Mouse (Mus musculus) kidney, embryonic 15.5 days (tissue): ENCODE data around the gene Nkx3-2. TPM values are rescaled to one million over a fixed set of nuclear protein-coding genes. Genes with fewer than 3 reads are reported as not detected.
A peak's percentile ranks its signal among the peaks of the same experiment; 100 is the strongest.

Source experiments
- ATAC-seq: fragments of 200-750 bp; cut with Nextera tagmentation; replicated peaks from 2 replicates; pipeline ENCODE4 v1.8.0; 2017; ENCODE audit warnings: moderate TSS enrichment; ENCODE audit not compliant: low FRiP score
- H3K27ac ChIP-seq: fragments of 300-500 bp; sonication (generic); 2 replicates; pipeline ENCODE4 v1.5.1; 2015; ENCODE audit warnings: mild to moderate bottlenecking, inconsistent platforms
- H3K27me3 ChIP-seq: fragments of 300-500 bp; sonication (generic); 2 replicates; pipeline ENCODE4 v1.6.1; 2015; ENCODE audit warnings: inconsistent platforms
- H3K36me3 ChIP-seq: fragments of 300-500 bp; sonication (generic); 2 replicates; pipeline ENCODE4 v1.6.1; 2015; ENCODE audit warnings: inconsistent platforms
- H3K4me1 ChIP-seq: fragments of 300-500 bp; sonication (generic); 2 replicates; pipeline ENCODE4 v1.6.1; 2015; ENCODE audit warnings: inconsistent platforms
- H3K4me2 ChIP-seq: fragments of 300-500 bp; sonication (generic); 2 replicates; pipeline ENCODE4 v1.6.1; 2015; ENCODE audit warnings: moderate library complexity, mild to moderate bottlenecking, inconsistent platforms
- H3K4me3 ChIP-seq: fragments of 300-500 bp; sonication (generic); replicated peaks from 2 replicates; pipeline ENCODE4 v1.5.1; 2015; ENCODE audit warnings: mild to moderate bottlenecking, inconsistent platforms
- H3K9ac ChIP-seq: fragments of 300-500 bp; sonication (generic); 2 replicates; pipeline ENCODE4 v1.6.1; 2015; ENCODE audit warnings: mild to moderate bottlenecking, inconsistent platforms
- H3K9me3 ChIP-seq: fragments of 300-500 bp; sonication (generic); replicated peaks from 2 replicates; pipeline ENCODE4 v1.6.1; 2016; ENCODE audit warnings: inconsistent platforms
- WGBS: fragments of 180-500 bp; shearing (Covaris S2); methylation state at CpG from one replicate; pipeline ENCODE4 v1.1.7; 2015; ENCODE audit warnings: mixed read lengths; 5-methylcytosine and 5-hydroxymethylcytosine counted together
- polyA plus RNA-seq: library from polyadenylated mRNA; unstranded; fragments of >200 nt; fragmentation: Nextera tagmentation; extraction: Ambion mirVana; gene quantifications from 2 replicates; pipeline ENCODE4 v1.2.1, GENCODE M21; 2015

Gene Nkx3-2
- polyA plus RNA-seq, result not detected in 2 replicates

- under 1% methylated on average over 73 of the region's 79 CpGs for WGBS
- no peaks in the 10 kb centered on the region for H3K36me3 ChIP-seq
- peaks cover 42% of the 10 kb centered on the region for H3K4me1 ChIP-seq
- ATAC-seq, result peak; percentile 57
- no peak within 1 kb of the TSS for H3K9ac ChIP-seq
- no peaks in the 10 kb centered on the region for H3K9me3 ChIP-seq
- H3K27me3 ChIP-seq, result peaks cover 94% of the 10 kb centered on the region
- peak within 1 kb of the TSS; percentile 38 for H3K4me3 ChIP-seq
- H3K27ac ChIP-seq, result no peak within 1 kb of the TSS
- H3K4me2 ChIP-seq, result peak within 1 kb of the TSS; percentile 57
These were observed at the start of gene Nkx3-2 for GRCm38 (mm10) chr5:41763731-41764721. TSS of gene Nkx3-2 (minus strand) at chr5:41764501.

- Histone ChIP-seq H3K27ac (no peak overlapping the region), H3K9ac (no peak overlapping the region), H3K9me3 (no peaks in the 10 kb centered on the region), H3K4me2 (no peak overlapping the region), H3K27me3 (no peaks in the 10 kb centered on the region), H3K4me3 (no peak overlapping the region), H3K36me3 (peaks cover 82% of the 10 kb centered on the region), H3K4me1 (no peaks in the 10 kb centered on the region)
- ATAC-seq, result no peak
- WGBS, result 88% methylated on average over 6 of the region's 6 CpGs
These were observed 48.2 kb upstream of the Nkx3-2 start for GRCm38 (mm10) chr5:41812516-41812915.

GRCm38 (mm10) chr5:41811279-41811678 lies 47.0 kb upstream of the Nkx3-2 start:
- H3K27ac ChIP-seq, result no peak overlapping the region
- H3K9ac ChIP-seq, result no peak overlapping the region
- H3K27me3 ChIP-seq, result no peaks in the 10 kb centered on the region
- 83% methylated on average over 3 of the region's 3 CpGs for WGBS
- H3K4me2 ChIP-seq, result no peak overlapping the region
- H3K36me3 ChIP-seq, result peaks cover 81% of the 10 kb centered on the region
- no peak overlapping the region for H3K4me3 ChIP-seq
- no peaks in the 10 kb centered on the region for H3K4me1 ChIP-seq
- H3K9me3 ChIP-seq, result no peaks in the 10 kb centered on the region
- ATAC-seq, result no peak

GRCm38 (mm10) chr5:41807383-41807782 lies 43.1 kb upstream of the Nkx3-2 start:
- Histone ChIP-seq H3K27me3 (no peaks in the 10 kb centered on the region), H3K27ac (no peak overlapping the region), H3K36me3 (peaks cover 77% of the 10 kb centered on the region), H3K9me3 (no peaks in the 10 kb centered on the region), H3K4me3 (no peak overlapping the region), H3K4me2 (no peak overlapping the region), H3K4me1 (no peaks in the 10 kb centered on the region), H3K9ac (no peak overlapping the region)
- WGBS, result 88% methylated on average over 2 of the region's 2 CpGs
- no peak for ATAC-seq

GRCm38 (mm10) chr5:41806176-41806575 lies 41.9 kb upstream of the Nkx3-2 start:
- Histone ChIP-seq H3K4me2 (no peak overlapping the region), H3K9ac (no peak overlapping the region), H3K27me3 (no peaks in the 10 kb centered on the region), H3K4me1 (no peaks in the 10 kb centered on the region), H3K4me3 (no peak overlapping the region), H3K27ac (no peak overlapping the region), H3K36me3 (peaks cover 71% of the 10 kb centered on the region), H3K9me3 (no peaks in the 10 kb centered on the region)
- 89% methylated on average over 5 of the region's 5 CpGs for WGBS
- no peak for ATAC-seq

GRCm38 (mm10) chr5:41805085-41805484 lies 40.8 kb upstream of the Nkx3-2 start:
- no peaks in the 10 kb centered on the region for H3K4me1 ChIP-seq
- H3K4me2 ChIP-seq, result no peak overlapping the region
- H3K9me3 ChIP-seq, result no peaks in the 10 kb centered on the region
- no peak for ATAC-seq
- H3K4me3 ChIP-seq, result no peak overlapping the region
- peaks cover 73% of the 10 kb centered on the region for H3K36me3 ChIP-seq
- no peak overlapping the region for H3K9ac ChIP-seq
- H3K27me3 ChIP-seq, result no peaks in the 10 kb centered on the region
- WGBS, result 91% methylated on average over 2 of the region's 2 CpGs
- H3K27ac ChIP-seq, result no peak overlapping the region

GRCm38 (mm10) chr5:41804643-41805042 lies 40.3 kb upstream of the Nkx3-2 start:
- no peak overlapping the region for H3K4me3 ChIP-seq
- no peaks in the 10 kb centered on the region for H3K27me3 ChIP-seq
- H3K27ac ChIP-seq, result no peak overlapping the region
- ATAC-seq, result no peak
- H3K9me3 ChIP-seq, result no peaks in the 10 kb centered on the region
- no peak overlapping the region for H3K4me2 ChIP-seq
- H3K36me3 ChIP-seq, result peaks cover 72% of the 10 kb centered on the region
- H3K4me1 ChIP-seq, result no peaks in the 10 kb centered on the region
- WGBS, result 85% methylated on average over 2 of the region's 2 CpGs
- no peak overlapping the region for H3K9ac ChIP-seq

- WGBS, result 89% methylated on average over 2 of the region's 2 CpGs
- Histone ChIP-seq H3K27ac (no peak overlapping the region), H3K4me1 (no peaks in the 10 kb centered on the region), H3K4me3 (no peak overlapping the region), H3K9ac (no peak overlapping the region), H3K4me2 (no peak overlapping the region), H3K9me3 (no peaks in the 10 kb centered on the region), H3K36me3 (peaks cover 74% of the 10 kb centered on the region), H3K27me3 (no peaks in the 10 kb centered on the region)
- no peak for ATAC-seq
These were observed 37.3 kb upstream of the Nkx3-2 start for GRCm38 (mm10) chr5:41801622-41802021.

- Histone ChIP-seq H3K9ac (no peak overlapping the region), H3K9me3 (no peaks in the 10 kb centered on the region), H3K4me2 (no peak overlapping the region), H3K27me3 (no peaks in the 10 kb centered on the region), H3K4me1 (no peaks in the 10 kb centered on the region), H3K36me3 (peaks cover 81% of the 10 kb centered on the region), H3K27ac (no peak overlapping the region), H3K4me3 (no peak overlapping the region)
- no peak for ATAC-seq
These were observed 30.1 kb upstream of the Nkx3-2 start for GRCm38 (mm10) chr5:41794434-41794833.

- 62% methylated on average over 2 of the region's 2 CpGs for WGBS
- peaks cover 83% of the 10 kb centered on the region for H3K36me3 ChIP-seq
- ATAC-seq, result peak; percentile 71
These were observed 26.2 kb upstream of the Nkx3-2 start for GRCm38 (mm10) chr5:41790517-41790916.

GRCm38 (mm10) chr5:41788877-41789276 lies 24.6 kb upstream of the Nkx3-2 start:
- Histone ChIP-seq H3K9ac (no peak overlapping the region), H3K4me1 (no peaks in the 10 kb centered on the region), H3K9me3 (no peaks in the 10 kb centered on the region), H3K4me2 (no peak overlapping the region), H3K27ac (no peak overlapping the region), H3K4me3 (no peak overlapping the region), H3K27me3 (no peaks in the 10 kb centered on the region), H3K36me3 (peaks cover 87% of the 10 kb centered on the region)
- WGBS, result 75% methylated on average over 6 of the region's 6 CpGs
- ATAC-seq, result no peak

More at GRCm38 (mm10) chr5:41790517-41790916, 26.2 kb upstream of the Nkx3-2 start:
- no peaks in the 10 kb centered on the region for H3K9me3 ChIP-seq
- H3K9ac ChIP-seq, result no peak overlapping the region
- no peaks in the 10 kb centered on the region for H3K4me1 ChIP-seq
- no peak overlapping the region for H3K27ac ChIP-seq
- no peaks in the 10 kb centered on the region for H3K27me3 ChIP-seq
- H3K4me3 ChIP-seq, result no peak overlapping the region
- no peak overlapping the region for H3K4me2 ChIP-seq

GRCm38 (mm10) chr5:41781890-41782289 lies 17.6 kb upstream of the Nkx3-2 start:
- H3K4me1 ChIP-seq, result no peaks in the 10 kb centered on the region
- no peak overlapping the region for H3K27ac ChIP-seq
- no peak for ATAC-seq
- no peaks in the 10 kb centered on the region for H3K27me3 ChIP-seq
- 92% methylated on average over 5 of the region's 5 CpGs for WGBS
- H3K4me2 ChIP-seq, result no peak overlapping the region
- no peak overlapping the region for H3K9ac ChIP-seq
- H3K9me3 ChIP-seq, result no peaks in the 10 kb centered on the region
- H3K4me3 ChIP-seq, result no peak overlapping the region
- peaks cover 28% of the 10 kb centered on the region for H3K36me3 ChIP-seq
